In genomic region chr7:35804206-35804605, GRCm38 (mm10) we compare ENCODE assay signal across 25 mouse cellular contexts.
"Had no signal": no experiment of that assay in that cellular context is flagged by ENCODE, and none has a peak within 500 bp of the region (broad histone marks: within the 10 kb centered on the region; RNA-seq: fewer than 3 reads in every experiment).

No protein-coding gene starts in this region.

- DNase-seq: gastrocnemius, postnatal 14 days; gastrocnemius, postnatal 36 days; heart, adult 11 months; heart, adult 2 months; heart, postnatal 14 days; heart, postnatal 36 days; kidney, adult 18-20 months; kidney, adult 9 months; kidney, postnatal 14 days; kidney, postnatal 36 days; layer of hippocampus, adult 9-11 months; layer of hippocampus, postnatal 36 days; left cerebral cortex, postnatal 4 days had no signal

- H3K27ac ChIP-seq: heart, adult 2 months; heart, embryonic 13.5 days; heart, embryonic 15.5 days; hindbrain, embryonic 10.5 days; hindbrain, embryonic 12.5 days; hindbrain, embryonic 14.5 days; intestine, embryonic 15.5 days; kidney, embryonic 15.5 days; kidney, postnatal 0 days; limb, embryonic 13.5 days; limb, embryonic 15.5 days; liver, embryonic 12.5 days; liver, embryonic 14.5 days had no signal

- H3K27me3 ChIP-seq: heart, embryonic 15.5 days; hindbrain, embryonic 12.5 days; intestine, embryonic 15.5 days; kidney, embryonic 15.5 days; limb, embryonic 13.5 days; limb, embryonic 15.5 days had no signal

- H3K4me3 ChIP-seq: heart, adult 2 months; heart, embryonic 13.5 days; heart, embryonic 15.5 days; hindbrain, embryonic 10.5 days; hindbrain, embryonic 12.5 days; intestine, embryonic 15.5 days; kidney, embryonic 15.5 days; limb, embryonic 13.5 days; limb, embryonic 15.5 days; liver, embryonic 12.5 days had no signal
